Mouse (Mus musculus) left cerebral cortex, postnatal 36 days (tissue): ENCODE results near the gene Pde2a. TPM values are rescaled to one million over a fixed set of nuclear protein-coding genes. Genes with fewer than 3 reads are reported as not detected.

Source experiments
- DNase-seq, 2 experiments: peaks; one replicate each; pipeline ENCODE4 v3.0.0; 2021 to 2022; ENCODE audit warnings: low spot score in 2 of 2, mixed read lengths in 1 of 2
- intact Hi-C: fragments of 180-260 bp; cut with DNase I; formaldehyde crosslinking; loops from one replicate; pipeline ENCODE4 v1.15.1; 2025
- total RNA-seq, 2 experiments: library from RNA; stranded (reverse); gene quantifications; 2 replicates each; pipeline ENCODE4 v1.2.3; 2021

Gene Pde2a
- total RNA-seq, 2 experiments from 2014 or later = 349 to 377 TPM

DNA sequence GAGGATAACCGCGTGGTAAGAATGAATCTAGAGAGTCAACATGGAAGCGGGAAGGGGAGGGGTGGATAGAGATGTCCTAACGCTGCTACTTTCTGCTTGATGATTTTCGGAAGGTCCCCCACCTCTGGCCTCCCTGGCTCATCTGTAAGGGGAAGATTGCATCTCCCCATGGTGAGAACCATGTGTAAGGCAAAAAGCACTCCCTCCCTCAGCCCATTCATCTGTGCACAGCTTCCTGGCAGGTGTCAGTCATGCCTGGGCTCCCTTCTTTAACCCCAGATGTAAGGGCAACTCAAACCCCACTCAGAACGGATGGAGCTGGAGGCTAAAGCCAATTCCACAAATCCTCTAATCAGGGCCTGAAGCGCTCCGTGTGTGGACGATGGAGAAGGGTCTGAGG, 78.2 kb downstream of the Pde2a start:
- DNase-seq = no peak
- intact Hi-C loops = no loop called here

DNA sequence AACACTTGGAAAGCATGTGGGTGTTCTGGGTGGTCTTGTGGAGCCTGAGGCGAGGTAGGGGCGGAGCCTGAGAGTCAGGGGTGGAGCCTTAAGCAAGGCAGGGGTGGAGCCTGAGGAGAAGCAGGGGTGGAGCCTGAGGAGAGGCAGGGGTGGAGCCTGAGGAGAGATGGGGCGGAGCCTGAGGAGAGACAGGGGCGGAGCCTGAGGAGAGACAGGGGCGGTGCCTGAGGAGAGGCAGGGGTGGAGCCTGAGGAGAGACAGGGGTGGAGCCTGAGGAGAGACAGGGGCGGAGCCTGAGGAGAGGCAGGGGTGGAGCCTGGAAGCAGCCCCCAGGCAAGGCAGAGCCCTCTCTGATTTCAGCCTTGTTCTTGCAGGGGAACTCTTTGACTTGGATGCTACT, 79.7 kb downstream of the Pde2a start:
- intact Hi-C loops = no loop called here
- no peak for DNase-seq

DNA sequence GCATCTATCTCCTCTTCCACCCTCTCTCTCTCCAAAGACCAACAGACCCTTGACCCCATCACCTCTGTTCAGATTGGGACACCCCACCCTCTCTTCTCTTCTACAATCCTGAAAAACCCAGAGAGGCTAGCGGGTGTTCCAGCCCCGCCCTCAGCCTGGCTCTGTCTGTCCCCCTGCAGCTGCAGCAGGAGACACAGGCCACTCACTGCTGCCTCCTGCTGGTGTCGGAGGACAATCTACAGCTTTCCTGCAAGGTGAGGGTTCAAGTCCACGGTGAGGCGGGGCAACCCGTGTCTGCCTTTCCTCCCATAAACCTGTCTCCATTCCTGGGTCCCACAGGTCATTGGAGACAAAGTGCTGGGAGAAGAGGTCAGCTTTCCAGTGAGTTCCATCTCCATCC, 80.2 kb downstream of the Pde2a start:
- DNase-seq = no peak
- intact Hi-C loops = no loop called here

DNA sequence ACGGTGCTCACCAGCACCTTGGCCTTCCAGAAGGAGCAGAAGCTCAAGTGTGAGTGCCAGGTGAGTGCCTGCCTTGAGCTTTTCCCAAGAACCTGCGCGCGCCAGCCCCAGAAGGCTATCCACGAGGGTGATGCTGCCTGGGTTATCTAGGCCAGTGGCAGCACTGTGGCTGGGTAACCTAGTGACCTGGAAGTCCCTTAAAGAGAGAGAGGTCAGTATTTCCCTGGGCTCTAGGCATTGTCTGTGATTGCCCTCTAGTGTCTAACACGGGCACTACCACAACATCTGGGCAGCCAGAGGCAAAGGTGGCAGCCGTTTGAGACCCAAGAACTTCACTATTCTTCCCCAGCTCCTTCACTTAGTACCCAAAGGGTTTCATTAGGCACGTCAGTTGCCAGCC, 81.9 kb downstream of the Pde2a start:
- DNase-seq = no peak
- intact Hi-C loops = loop anchor here (1.0 kb wide), 1 partner anchor 53 kb away; no protein-coding TSS in a partner anchor

DNA sequence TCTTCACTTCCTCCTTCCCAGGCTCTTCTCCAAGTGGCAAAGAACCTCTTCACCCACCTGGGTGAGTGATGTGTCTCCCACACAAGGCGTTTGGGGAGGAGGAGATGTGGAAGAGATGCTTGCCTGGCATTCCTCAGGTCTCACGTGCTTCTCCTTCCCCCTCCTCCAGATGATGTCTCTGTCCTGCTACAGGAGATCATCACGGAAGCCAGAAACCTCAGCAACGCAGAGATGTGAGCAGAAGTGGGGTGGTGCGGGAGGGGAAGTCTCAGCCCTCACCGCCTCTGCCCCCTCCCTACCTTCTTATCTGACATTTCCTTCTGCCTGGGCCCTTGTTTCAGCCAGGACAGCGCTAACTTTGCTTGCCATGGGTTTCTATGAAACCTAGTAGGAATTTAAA, 82.3 kb downstream of the Pde2a start:
- intact Hi-C loops = loop anchor here (1.0 to 2.0 kb wide), 2 partner anchors 35 to 54 kb away; no protein-coding TSS in a partner anchor
- no peak for DNase-seq

DNA sequence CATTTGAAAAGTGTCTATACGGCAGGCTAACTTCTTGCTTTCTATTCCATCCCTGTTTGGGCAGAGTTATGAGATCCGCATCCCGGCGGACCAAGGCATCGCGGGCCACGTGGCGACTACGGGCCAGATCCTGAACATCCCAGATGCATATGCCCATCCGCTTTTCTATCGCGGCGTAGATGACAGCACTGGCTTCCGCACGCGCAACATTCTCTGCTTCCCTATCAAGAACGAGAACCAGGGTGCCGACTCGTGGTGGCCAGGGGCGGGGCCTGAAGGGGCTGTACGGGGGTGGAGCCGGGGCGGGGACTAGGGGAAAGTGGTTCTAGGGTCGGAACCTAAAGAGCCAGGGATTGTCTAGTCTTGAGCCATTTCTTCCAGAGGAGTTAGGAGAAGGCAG, 83.0 kb downstream of the Pde2a start:
- intact Hi-C loops = loop anchor here (2.0 kb wide), 1 partner anchor 34 kb away; no protein-coding TSS in a partner anchor
- no peak for DNase-seq

DNA sequence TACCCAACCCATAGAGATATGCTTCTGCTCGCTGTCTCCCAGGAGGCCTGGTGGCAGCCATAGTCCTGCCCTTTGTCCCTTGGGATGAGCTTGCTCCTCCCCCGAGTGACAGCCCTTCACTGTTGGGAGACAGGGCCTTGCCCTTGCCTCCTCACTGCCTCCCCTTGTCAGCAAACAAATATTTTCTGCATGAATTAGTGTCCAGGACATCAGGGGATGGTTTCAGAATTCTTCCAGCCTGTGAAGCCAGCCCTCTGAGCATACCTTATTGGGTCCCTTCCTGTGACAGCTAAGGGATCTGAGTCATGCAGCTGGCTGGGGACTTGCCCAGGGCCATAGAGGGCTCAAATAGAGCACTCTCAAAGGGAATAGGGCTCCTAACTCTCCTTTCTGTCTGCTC, 87.7 kb downstream of the Pde2a start:
- intact Hi-C loops = no loop called here
- no peak for DNase-seq

DNA sequence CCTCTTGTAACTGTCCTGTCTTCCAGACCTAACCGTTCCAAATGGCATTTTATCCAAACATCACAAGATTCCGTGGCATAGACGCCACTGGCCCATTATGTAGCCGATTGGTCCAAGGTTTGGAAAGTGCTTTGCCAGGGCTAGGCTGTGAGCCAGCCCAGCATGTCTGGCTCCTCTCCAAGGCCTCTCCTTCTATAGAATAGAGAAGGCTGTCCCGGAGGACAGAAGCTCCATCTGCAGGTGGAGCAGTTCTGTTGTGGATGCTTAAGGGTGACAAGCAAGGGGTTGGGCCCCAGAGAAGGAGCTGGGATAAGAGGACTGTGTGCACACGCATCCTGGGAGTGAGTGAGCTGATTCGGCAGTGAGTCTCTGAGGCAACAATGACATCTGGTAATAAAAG, 92.2 kb downstream of the Pde2a start:
- peak in 1 of 2 experiments; percentile 60 for DNase-seq
- intact Hi-C loops = no loop called here

DNA sequence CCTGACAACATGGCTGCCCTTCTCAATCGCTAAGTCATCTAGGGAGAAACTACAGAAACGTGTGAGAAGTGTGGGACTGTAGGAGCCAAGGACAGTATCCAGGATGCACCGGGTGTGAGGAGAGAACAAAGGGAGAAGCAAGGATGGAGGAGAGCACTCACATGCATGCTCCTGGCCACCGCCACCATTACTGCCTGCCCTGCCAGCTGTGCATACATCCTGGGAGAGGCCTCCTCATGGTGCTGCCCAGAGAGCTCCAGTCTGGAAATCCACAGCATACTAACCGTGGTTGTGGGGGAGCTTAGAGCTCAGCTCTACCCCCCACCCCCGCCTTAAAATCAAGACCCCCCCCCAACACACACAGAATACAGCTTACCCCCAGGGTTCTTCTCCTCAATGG, 93.3 kb downstream of the Pde2a start:
- DNase-seq = peak in 1 of 2 experiments; percentile 54
- intact Hi-C loops = no loop called here

DNA sequence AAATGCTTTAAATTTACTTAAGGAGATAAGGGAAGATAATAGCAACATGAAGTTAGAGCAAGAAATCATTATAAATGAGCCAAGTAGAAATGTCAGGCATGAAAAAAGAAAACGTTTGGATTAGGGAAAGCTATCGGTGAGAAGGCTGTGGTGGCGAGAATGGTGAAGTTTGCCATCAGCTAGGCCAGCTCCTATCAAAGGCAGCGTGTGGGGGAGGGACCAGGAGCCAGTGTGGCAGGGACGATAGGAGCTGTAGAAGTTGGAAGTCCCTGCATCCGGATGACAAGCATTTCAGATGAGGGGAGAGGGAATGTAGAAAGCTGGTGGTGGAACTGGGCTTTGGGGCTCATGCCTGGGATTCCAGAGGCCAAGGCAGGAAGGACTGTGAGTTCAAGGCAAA, 93.8 kb downstream of the Pde2a start:
- intact Hi-C loops = no loop called here
- peak in 1 of 2 experiments; percentile 59 for DNase-seq

DNA sequence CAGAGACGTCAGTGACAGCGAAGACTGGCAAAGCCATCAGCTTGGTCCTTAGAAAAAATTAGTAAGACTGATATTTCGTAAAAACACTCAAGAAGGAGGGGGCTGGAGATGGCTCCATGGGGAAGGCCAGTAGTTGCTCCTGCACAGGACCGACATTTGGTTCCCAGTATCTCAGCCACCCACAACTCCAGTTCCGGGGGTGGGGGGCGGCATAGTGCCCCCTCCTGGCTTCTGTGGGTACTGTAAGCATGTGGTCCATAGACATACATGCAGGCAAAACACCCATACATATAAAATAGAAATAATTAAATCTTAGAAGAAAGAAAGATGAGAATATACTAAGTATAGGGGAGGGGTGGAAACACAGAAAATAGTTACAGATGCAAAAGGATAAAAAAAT, 95.0 kb downstream of the Pde2a start:
- intact Hi-C loops = no loop called here
- no peak for DNase-seq

DNA sequence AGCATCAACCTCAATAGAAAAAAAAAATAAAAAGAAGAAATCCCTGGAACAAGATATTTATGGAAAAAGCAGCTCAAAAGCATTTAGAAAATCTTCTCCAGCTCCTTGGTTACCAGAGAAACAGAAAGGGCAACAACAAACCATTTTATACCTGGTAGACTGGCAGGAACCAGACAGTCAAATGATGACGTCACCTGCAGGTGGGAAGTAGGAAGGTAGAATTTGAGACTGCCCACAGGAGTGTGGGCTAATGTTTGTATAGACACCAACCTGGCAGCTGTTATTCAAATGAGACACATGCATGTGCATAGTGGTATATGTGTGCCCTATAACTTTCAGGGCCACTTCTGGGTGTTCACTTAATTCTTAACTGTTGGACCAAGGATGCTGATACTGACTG, 100.2 kb downstream of the Pde2a start:
- DNase-seq = no peak
- intact Hi-C loops = no loop called here

DNA sequence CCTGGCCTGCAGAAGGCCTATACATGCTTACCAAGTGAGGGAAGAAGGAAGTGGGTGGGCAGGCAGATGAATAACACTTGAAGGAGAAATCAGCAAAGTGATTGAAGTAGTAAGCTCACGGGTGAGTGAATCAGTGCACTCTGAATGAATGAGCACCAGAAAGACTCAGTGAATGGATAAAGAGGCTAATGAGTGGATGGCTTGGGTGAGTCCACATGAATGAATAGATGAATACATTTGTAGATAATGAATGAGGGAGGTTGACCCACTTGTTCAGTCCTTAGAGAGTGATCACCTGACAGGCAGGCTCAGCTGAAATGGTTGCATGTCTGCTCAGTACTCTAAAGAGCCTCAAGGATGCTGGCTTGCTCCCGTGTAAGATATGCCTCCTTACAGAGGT, 101.7 kb downstream of the Pde2a start:
- intact Hi-C loops = no loop called here
- DNase-seq = no peak

DNA sequence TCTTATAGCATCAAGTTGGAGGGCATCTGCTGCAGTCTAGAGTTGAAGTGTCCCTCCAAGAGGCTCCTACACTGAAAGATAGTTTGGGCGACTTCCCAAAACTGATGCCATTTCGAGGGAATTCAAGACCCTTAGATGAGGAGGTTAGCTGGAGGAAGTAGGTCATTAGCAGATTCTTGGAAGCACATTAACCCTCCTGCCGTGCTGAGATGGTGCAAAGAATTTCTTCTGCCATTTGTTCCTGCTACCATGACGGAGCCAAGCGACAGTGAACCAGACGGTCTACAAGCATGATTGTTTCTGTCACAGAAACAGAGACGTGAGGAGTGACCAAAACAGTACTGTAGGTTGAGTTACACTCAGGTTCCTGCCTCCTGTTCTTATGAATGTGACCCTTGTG, 105.0 kb downstream of the Pde2a start:
- intact Hi-C loops = no loop called here
- DNase-seq = no peak

DNA sequence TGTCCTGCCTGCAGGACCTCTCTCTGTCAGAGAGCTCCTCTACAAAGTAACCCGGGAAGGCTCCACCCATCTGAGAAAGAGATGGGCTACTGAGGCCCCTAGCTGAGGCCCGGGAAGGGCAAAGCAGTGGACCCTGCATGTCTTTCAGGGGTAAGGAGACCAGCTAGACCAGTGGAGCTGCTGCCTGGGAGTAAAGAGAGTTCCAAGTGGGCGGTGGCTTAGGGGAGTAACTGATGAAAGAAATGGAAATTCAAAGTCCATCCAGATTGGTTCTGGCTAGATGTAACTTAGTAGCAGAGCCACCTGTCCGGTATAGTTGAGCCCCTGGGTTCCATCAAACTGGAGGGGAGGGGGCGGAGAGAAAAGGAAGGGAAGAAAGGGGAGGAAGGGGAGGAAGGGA, 112.9 kb downstream of the Pde2a start:
- no peak for DNase-seq
- intact Hi-C loops = no loop called here

DNA sequence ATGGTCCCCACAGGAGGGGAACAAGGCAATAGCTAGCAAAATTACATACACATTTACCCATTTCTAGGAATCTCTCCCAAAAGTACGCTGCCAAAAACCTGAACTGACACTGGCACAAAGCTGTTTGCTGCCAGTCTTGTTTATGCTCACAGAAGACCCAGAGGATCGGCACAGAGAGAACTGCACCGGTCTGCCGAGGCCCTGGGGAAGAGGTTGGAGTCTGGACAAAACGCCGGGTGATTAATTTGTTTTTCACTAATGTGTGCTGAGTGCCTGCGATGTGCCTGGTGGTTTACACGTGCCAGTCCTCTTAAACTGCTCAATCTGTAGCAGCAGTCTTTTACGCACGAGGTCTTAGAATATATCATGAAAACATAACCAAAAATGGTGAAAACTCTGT, 113.6 kb downstream of the Pde2a start:
- DNase-seq = peak in 1 of 2 experiments; percentile 40
- intact Hi-C loops = no loop called here

DNA sequence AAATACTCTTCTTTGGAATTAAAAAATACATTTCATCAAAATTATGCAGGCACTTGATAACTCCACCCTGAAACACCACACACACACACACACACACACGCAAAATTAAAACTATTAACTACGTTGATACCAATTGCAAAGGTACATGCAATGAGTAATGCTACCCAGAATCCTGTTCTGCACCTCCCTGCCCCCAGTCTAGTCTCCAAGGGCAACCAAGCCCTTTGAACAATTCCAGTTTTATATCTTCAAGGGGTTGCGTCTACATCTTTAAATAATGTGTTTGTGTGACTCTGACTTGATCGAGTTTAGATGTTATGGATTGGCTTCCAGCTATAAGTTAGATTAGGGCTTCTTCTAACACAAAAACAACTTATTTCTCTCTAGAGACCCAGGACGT, 114.0 kb downstream of the Pde2a start:
- intact Hi-C loops = no loop called here
- no peak for DNase-seq

DNA sequence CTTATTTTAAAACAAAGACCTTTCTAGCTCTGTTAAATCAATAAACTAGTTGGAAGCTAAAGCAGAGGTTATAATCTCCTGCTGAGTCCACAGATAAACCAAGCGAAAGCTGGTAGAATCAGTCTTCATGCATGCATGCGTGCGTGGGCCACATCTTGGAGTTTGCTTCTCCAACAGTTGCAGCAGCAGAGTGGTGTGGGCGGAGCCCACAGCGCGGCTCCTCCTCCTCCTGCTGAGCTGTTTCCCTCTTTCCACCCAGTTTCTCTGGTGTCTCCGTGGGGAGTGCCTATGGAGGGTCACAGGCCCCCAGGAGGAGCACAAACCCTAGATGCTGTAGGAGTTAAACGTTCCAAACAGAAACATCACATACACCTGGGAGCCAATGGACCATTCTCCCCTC, 116.0 kb downstream of the Pde2a start:
- intact Hi-C loops = no loop called here
- DNase-seq = peak in 1 of 2 experiments; percentile 35

DNA sequence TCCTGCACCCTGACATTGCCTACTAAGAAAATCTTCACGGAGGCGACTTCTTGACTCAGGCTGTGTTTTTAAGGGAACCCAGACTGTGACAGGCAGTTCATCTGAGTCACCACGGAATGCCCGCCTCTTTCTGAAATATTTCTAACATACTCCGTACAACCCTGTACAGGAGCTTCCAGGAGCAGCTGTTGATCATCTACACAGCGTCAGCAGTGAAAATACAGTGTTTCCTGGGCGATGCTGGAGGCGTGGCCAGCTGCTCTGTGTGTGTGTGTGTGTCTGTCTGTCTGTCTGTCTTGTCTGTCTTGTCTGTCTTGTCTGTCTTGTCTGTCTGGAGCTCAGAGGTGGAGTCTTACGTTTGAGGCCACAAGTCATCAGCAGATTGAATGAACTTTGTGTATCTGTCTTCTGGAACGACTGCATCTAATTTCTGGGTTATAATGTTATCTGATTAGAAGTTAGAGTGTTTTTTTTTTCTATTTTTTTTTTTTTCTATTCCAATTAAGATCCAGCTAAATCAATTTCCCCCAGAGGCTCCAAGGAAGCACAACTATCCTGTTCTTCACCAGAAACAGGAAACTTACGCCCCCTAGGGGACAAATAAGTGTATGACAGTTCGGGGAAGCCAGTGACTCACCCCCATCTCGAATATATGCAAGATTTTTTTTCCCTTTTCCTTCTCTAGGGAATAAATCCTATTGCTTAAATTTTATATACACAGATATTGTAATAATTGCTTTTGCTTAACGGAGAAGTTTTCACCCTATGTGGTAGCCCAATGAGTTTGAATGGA, 116.8 kb downstream of the Pde2a start:
- intact Hi-C loops = loop anchor here (2.0 kb wide), 2 partner anchors 34 to 126 kb away; no protein-coding TSS in a partner anchor
- DNase-seq = peak in 1 of 2 experiments; percentile 55

DNA sequence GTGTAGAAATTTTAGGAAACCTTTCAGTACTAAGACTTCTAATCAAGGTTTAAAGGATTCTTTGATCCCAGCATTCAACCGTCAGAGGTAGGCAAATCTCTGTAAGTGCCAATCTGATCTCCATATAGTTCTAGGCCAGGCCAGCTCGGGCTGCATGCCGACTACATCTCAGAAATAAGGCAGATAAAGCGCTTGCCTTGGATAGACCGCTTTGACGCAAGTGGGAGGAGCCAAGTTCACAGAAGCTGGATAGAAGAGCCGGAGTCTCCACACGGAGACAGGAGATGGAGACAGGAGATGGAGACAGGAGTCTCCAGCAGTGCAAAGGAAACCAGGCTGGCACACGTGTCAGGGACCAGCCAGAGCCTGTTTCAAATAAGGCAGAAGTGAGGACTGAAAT, 118.3 kb downstream of the Pde2a start:
- intact Hi-C loops = loop anchor here (2.0 kb wide), 2 partner anchors 35 to 127 kb away; no protein-coding TSS in a partner anchor
- DNase-seq = no peak

DNA sequence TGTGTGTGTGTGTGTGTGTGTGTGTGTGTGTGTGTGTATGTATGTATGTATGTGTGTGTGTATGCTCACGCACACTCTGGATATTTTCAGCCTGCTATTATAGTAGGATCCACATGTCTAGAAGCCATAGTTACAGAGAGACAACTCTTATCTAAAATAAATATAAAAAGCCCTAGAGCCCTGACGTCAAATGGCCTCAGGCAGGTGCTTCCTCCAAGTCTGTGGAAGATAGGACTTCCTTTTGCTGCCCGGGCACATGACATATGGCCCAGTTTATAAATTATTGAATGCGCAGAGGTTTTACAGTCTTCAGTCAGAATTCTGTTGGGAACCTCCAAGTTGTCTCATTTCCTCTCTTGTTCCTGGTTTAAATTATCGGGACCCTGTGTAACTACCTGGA, 119.2 kb downstream of the Pde2a start:
- no peak for DNase-seq
- intact Hi-C loops = loop anchor here (1.0 kb wide), 2 partner anchors 77 to 90 kb away; no protein-coding TSS in a partner anchor
